Mouse (Mus musculus): ENCODE measurements around the gene Hist1h4d. TPM values are rescaled to one million over a fixed set of nuclear protein-coding genes. Genes with fewer than 3 reads are reported as not detected.
"Not testable (repeated sequence)": the region's sequence is repeated elsewhere in the genome, so short reads cannot be mapped to it uniquely, and the experiment has no call there.

Gene Hist1h4d
- polyA plus RNA-seq, 1 experiment from 2014 or later = 48.2 TPM

- Histone ChIP-seq H3K36me3 (no peaks in the 10 kb centered on the region), H3K27ac (no peak overlapping the region), H3K9ac (no peak overlapping the region), H3K4me3 (no peak overlapping the region), H3K27me3 (no peaks in the 10 kb centered on the region), H3K4me1 (replicated peaks) (peaks cover 10% of the 10 kb centered on the region), H3K4me2 (no peak overlapping the region), H3K9me3 (replicated peaks) (no peaks in the 10 kb centered on the region)
- 88% methylated on average over 7 of the region's 7 CpGs for whole genome bisulfite sequencing
- no peak for ATAC-seq (replicated peaks; ENCODE audit: insufficient number of reproducible peaks, insufficient read depth, low FRiP score, low read depth)
These were observed 9.8 kb downstream of the Hist1h4d start for GRCm38 (mm10) chr13:23591206-23591605.

- not testable (repeated sequence) for H3K4me2 ChIP-seq; H3K9ac ChIP-seq; ATAC-seq (replicated peaks; ENCODE audit: insufficient number of reproducible peaks, insufficient read depth, low FRiP score, low read depth); H3K27me3 ChIP-seq; H3K36me3 ChIP-seq; H3K27ac ChIP-seq; H3K4me3 ChIP-seq; H3K9me3 ChIP-seq (replicated peaks); H3K4me1 ChIP-seq (replicated peaks)
- 69% methylated on average over 7 of the region's 7 CpGs for WGBS
These were observed 10.5 kb downstream of the Hist1h4d start for GRCm38 (mm10) chr13:23591886-23592285.

DNA sequence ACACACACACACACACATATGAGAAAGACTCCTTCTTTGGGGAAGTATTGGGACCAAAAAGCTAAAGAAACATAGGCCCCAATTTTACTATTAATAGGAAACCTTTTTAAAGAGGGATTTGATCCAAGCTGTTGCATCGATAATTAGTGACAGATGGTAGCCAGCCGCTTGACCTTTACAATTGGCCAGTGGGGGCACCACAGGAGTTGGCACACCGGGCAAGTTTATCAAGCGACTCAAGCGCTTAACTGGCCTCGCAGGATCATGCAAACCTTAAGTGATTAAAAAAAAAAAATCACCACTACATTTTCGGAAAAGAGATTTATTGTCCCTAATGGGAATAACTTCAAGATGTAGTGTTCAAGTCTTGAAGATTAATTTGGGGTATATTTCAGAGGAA, 11.2 kb downstream of the Hist1h4d start:
- H3K36me3 ChIP-seq = no peaks in the 10 kb centered on the region
- no peak overlapping the region for H3K4me3 ChIP-seq
- no peak overlapping the region for H3K4me2 ChIP-seq
- no peaks in the 10 kb centered on the region for H3K9me3 ChIP-seq (replicated peaks)
- WGBS = 87% methylated on average over 7 of the region's 7 CpGs
- no peak for ATAC-seq (replicated peaks; ENCODE audit: insufficient number of reproducible peaks, insufficient read depth, low FRiP score, low read depth)
- H3K4me1 ChIP-seq (replicated peaks) = 0 out of 2 replicates have a peak, but pooled peaks cover 3% of the 10 kb centered on the region
- no peak overlapping the region for H3K27ac ChIP-seq
- H3K9ac ChIP-seq = no peak overlapping the region
- H3K27me3 ChIP-seq = no peaks in the 10 kb centered on the region

- 0 out of 2 replicates have a peak, but pooled peaks cover 3% of the 10 kb centered on the region for H3K4me1 ChIP-seq (replicated peaks)
- no peak overlapping the region for H3K4me2 ChIP-seq
- H3K4me3 ChIP-seq = no peak overlapping the region
- H3K27me3 ChIP-seq = no peaks in the 10 kb centered on the region
- 0 out of 2 replicates have a peak overlapping the region, but pooled peaks have one; percentile 4 for H3K27ac ChIP-seq
- H3K36me3 ChIP-seq = no peaks in the 10 kb centered on the region
- no peak for ATAC-seq (replicated peaks; ENCODE audit: insufficient number of reproducible peaks, insufficient read depth, low FRiP score, low read depth)
- H3K9me3 ChIP-seq (replicated peaks) = no peaks in the 10 kb centered on the region
- H3K9ac ChIP-seq = no peak overlapping the region
- WGBS = 56% methylated on average over 5 of the region's 5 CpGs
These were observed 11.8 kb downstream of the Hist1h4d start for GRCm38 (mm10) chr13:23593051-23593770.

DNA sequence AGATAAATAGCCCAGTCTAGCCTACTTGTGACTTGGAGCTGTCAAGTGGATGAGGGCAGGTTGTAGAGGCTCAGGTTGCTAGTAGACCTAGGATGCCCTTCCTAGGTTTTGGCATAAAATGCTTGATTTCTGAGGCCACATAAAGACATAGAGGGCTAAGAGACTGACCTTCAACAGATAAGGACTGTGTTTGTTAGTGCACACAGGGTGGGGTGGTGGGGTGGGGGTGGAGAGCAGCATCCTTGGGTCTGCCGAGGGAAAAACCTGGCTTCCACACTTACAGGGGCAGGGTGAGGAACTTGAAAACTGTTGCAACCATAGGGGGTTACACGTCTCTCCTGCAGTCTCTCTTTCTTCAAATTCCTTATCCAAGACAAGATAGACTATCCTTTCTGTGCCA, 13.8 kb downstream of the Hist1h4d start:
- Histone ChIP-seq H3K4me3 (no peak overlapping the region), H3K27ac (no peak overlapping the region), H3K27me3 (no peaks in the 10 kb centered on the region), H3K4me2 (no peak overlapping the region), H3K9me3 (replicated peaks) (no peaks in the 10 kb centered on the region), H3K36me3 (no peaks in the 10 kb centered on the region), H3K9ac (no peak overlapping the region), H3K4me1 (replicated peaks) (0 out of 2 replicates have a peak, but pooled peaks cover 3% of the 10 kb centered on the region)
- ATAC-seq (replicated peaks; ENCODE audit: insufficient number of reproducible peaks, insufficient read depth, low FRiP score, low read depth) = no peak
- WGBS = 84% methylated on average over 2 of the region's 2 CpGs

GRCm38 (mm10) chr13:23595622-23596372, 14.4 kb downstream of the Hist1h4d start:
- no peak overlapping the region for H3K4me3 ChIP-seq
- no peaks in the 10 kb centered on the region for H3K36me3 ChIP-seq
- no peak overlapping the region for H3K27ac ChIP-seq
- H3K4me1 ChIP-seq (replicated peaks) = 0 out of 2 replicates have a peak, but pooled peaks cover 3% of the 10 kb centered on the region
- H3K27me3 ChIP-seq = no peaks in the 10 kb centered on the region
- 73% methylated on average over 7 of the region's 7 CpGs for WGBS
- H3K4me2 ChIP-seq = no peak overlapping the region
- no peak for ATAC-seq (replicated peaks; ENCODE audit: insufficient number of reproducible peaks, insufficient read depth, low FRiP score, low read depth)
- no peaks in the 10 kb centered on the region for H3K9me3 ChIP-seq (replicated peaks)
- H3K9ac ChIP-seq = no peak overlapping the region

DNA sequence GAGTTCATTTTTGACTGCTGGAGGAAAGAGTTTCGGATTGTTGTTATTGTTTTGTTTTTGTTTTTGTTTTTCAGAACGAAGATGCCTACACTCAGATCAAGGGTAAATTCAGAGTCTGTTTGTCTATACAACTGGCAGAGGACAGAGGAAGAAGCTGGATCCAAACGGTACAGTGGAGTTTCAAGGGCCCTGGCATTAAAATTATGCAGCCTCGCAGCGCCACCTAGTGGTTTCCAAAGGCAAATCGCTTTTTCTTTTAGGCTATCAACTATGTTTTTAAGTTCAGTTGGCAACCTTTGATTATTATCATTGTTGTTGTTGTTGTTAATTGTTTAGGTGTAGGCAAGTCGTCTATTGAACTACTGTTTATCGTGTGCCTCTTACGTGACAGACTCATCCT, 16.6 kb downstream of the Hist1h4d start:
- H3K27ac ChIP-seq = no peak overlapping the region

GRCm38 (mm10) chr13:23603182-23603699, 21.8 kb downstream of the Hist1h4d start:
- ATAC-seq (replicated peaks; ENCODE audit: insufficient number of reproducible peaks, insufficient read depth, low FRiP score, low read depth) = no peak
- no peaks in the 10 kb centered on the region for H3K9me3 ChIP-seq (replicated peaks)
- no peaks in the 10 kb centered on the region for H3K27me3 ChIP-seq
- H3K4me3 ChIP-seq = no peak overlapping the region
- H3K36me3 ChIP-seq = no peaks in the 10 kb centered on the region
- H3K4me2 ChIP-seq = no peak overlapping the region
- H3K27ac ChIP-seq = no peak overlapping the region
- no peak overlapping the region for H3K9ac ChIP-seq
- H3K4me1 ChIP-seq (replicated peaks) = 0 out of 2 replicates have a peak, but pooled peaks cover 2% of the 10 kb centered on the region
- WGBS = 49% methylated on average over 7 of the region's 7 CpGs

More for the DNA sequence above, 16.6 kb downstream of the Hist1h4d start:
- ATAC-seq (replicated peaks; ENCODE audit: insufficient number of reproducible peaks, insufficient read depth, low FRiP score, low read depth) = no peak
- Histone ChIP-seq H3K27me3 (no peaks in the 10 kb centered on the region), H3K36me3 (no peaks in the 10 kb centered on the region), H3K9ac (no peak overlapping the region), H3K9me3 (replicated peaks) (no peaks in the 10 kb centered on the region), H3K4me2 (no peak overlapping the region), H3K4me1 (replicated peaks) (0 out of 2 replicates have a peak, but pooled peaks cover 3% of the 10 kb centered on the region), H3K4me3 (no peak overlapping the region)
- 5% methylated on average over 9 of the region's 9 CpGs for WGBS

DNA sequence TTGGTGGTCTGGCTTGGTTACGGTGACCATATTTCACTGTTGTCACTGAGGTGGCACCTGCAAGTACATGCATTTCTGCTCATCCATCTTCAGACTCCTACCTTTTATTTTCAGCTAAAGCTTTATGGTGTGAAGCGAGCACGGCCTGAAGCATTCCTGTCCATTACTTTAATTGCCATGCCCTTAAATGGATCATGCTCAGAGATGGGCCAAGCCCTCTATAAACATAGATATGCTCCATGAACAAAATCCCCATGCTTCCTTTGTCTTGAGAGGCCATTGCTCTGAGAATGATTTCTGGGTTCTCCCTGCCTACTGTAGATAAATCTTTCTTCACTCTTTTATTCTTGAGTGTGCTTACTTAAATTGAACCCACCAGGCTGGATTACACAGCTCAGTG, 23.1 kb downstream of the Hist1h4d start:
- Histone ChIP-seq H3K9ac (no peak overlapping the region), H3K36me3 (no peaks in the 10 kb centered on the region), H3K4me2 (no peak overlapping the region), H3K27me3 (no peaks in the 10 kb centered on the region), H3K9me3 (replicated peaks) (no peaks in the 10 kb centered on the region), H3K4me3 (no peak overlapping the region), H3K27ac (no peak overlapping the region), H3K4me1 (replicated peaks) (0 out of 2 replicates have a peak, but pooled peaks cover 2% of the 10 kb centered on the region)
- 86% methylated on average over 3 of the region's 3 CpGs for WGBS
- ATAC-seq (replicated peaks; ENCODE audit: insufficient number of reproducible peaks, insufficient read depth, low FRiP score, low read depth) = no peak

- Histone ChIP-seq H3K9ac (no peak overlapping the region), H3K27ac (no peak overlapping the region), H3K27me3 (no peaks in the 10 kb centered on the region), H3K36me3 (no peaks in the 10 kb centered on the region), H3K4me2 (no peak overlapping the region), H3K4me1 (replicated peaks) (0 out of 2 replicates have a peak, but pooled peaks cover 2% of the 10 kb centered on the region), H3K9me3 (replicated peaks) (no peaks in the 10 kb centered on the region), H3K4me3 (no peak overlapping the region)
- ATAC-seq (replicated peaks; ENCODE audit: insufficient number of reproducible peaks, insufficient read depth, low FRiP score, low read depth) = no peak
- 84% methylated on average over 3 of the region's 3 CpGs for WGBS
These were observed 23.7 kb downstream of the Hist1h4d start for GRCm38 (mm10) chr13:23605052-23605451.

- 62% methylated on average over 4 of the region's 4 CpGs for WGBS
- H3K9me3 ChIP-seq (replicated peaks) = no peaks in the 10 kb centered on the region
- H3K36me3 ChIP-seq = no peaks in the 10 kb centered on the region
- no peak overlapping the region for H3K4me3 ChIP-seq
- H3K9ac ChIP-seq = no peak overlapping the region
- no peak for ATAC-seq (replicated peaks; ENCODE audit: insufficient number of reproducible peaks, insufficient read depth, low FRiP score, low read depth)
- no peaks in the 10 kb centered on the region for H3K27me3 ChIP-seq
- no peak overlapping the region for H3K4me2 ChIP-seq
- no peak overlapping the region for H3K27ac ChIP-seq
- H3K4me1 ChIP-seq (replicated peaks) = no peaks in the 10 kb centered on the region
These were observed 27.8 kb downstream of the Hist1h4d start for GRCm38 (mm10) chr13:23609209-23609608.

Data from heart, embryonic 15.5 days (tissue).